Mouse (Mus musculus): ENCODE results near the gene Neurl4.

DNA sequence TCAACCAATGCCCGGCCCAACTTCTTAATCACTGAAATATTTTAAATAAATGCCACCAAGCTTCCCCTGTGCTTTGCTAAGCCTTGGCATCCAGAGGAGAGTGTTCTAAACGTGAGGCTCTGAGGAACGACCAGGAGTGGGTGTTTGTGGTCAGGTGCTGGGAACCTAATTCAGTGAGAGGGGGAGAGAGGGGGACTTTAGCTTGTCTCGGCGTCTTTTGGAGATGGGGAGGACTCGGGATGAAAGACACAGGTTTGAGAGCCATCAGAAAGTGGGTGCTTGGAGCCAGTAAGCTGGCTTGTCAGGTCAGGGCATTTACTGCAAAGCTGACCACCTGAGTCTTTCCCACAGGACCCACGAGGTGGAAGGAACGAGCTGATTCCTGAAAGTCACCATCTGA is 30.9 kb downstream of the Neurl4 start:
- TF ChIP-seq CTCF (IDR thresholded peaks at IDR 0.05; ENCODE audit: extremely low read depth, insufficient read length, insufficient replicate concordance, low read depth, low read length): no peak; the same call in 1 of the 2 replicates
- TF ChIP-seq POLR2A (IDR thresholded peaks at IDR 0.05; ENCODE audit: low read depth, low read length): no peak

Data from small intestine, adult 2 months (tissue).